Mouse (Mus musculus) heart, postnatal 25 days (tissue): ENCODE results near the gene Atp11b. TPM values are rescaled to one million over a fixed set of nuclear protein-coding genes. Genes with fewer than 3 reads are reported as not detected.

Experiments
- DNase-seq: peaks from one replicate; pipeline ENCODE4 v3.0.0; 2022; ENCODE audit warnings: low spot score
- intact Hi-C: fragments of 180-260 bp; cut with DNase I; formaldehyde crosslinking; loops from one replicate; pipeline ENCODE4 v1.15.1; 2025
- total RNA-seq, 2 experiments: library from RNA; stranded (reverse); gene quantifications; 2 replicates each; pipeline ENCODE4 v1.2.3; 2021

Gene Atp11b
- total RNA-seq, 2 experiments from 2014 or later: 25.5 to 33.1 TPM

GRCm38 (mm10) chr3:35764637-35765617 lies 11.0 kb downstream of the Atp11b start:
- intact Hi-C loops: no loop called here
- no peak for DNase-seq

GRCm38 (mm10) chr3:35779748-35780147 lies 25.8 kb downstream of the Atp11b start:
- intact Hi-C loops: no loop called here
- no peak for DNase-seq

GRCm38 (mm10) chr3:35802040-35802439 lies 48.1 kb downstream of the Atp11b start:
- intact Hi-C loops: no loop called here
- DNase-seq: no peak

GRCm38 (mm10) chr3:35819887-35820286 lies 66.0 kb downstream of the Atp11b start:
- intact Hi-C loops: no loop called here

GRCm38 (mm10) chr3:35822036-35822435 lies 68.1 kb downstream of the Atp11b start:
- intact Hi-C loops: no loop called here
- no peak for DNase-seq

More at GRCm38 (mm10) chr3:35819887-35820286, 66.0 kb downstream of the Atp11b start:
- no peak for DNase-seq

GRCm38 (mm10) chr3:35849326-35849725 lies 95.4 kb downstream of the Atp11b start:
- DNase-seq: no peak
- intact Hi-C loops: no loop called here

GRCm38 (mm10) chr3:35883267-35883666 lies 129.4 kb downstream of the Atp11b start:
- DNase-seq: no peak
- intact Hi-C loops: no loop called here

GRCm38 (mm10) chr3:35889531-35889930 lies 135.6 kb downstream of the Atp11b start:
- DNase-seq: no peak
- intact Hi-C loops: no loop called here

GRCm38 (mm10) chr3:35891123-35891522 lies 137.2 kb downstream of the Atp11b start:
- intact Hi-C loops: no loop called here

GRCm38 (mm10) chr3:35893156-35893555 lies 139.2 kb downstream of the Atp11b start:
- intact Hi-C loops: no loop called here

More at GRCm38 (mm10) chr3:35891123-35891522, 137.2 kb downstream of the Atp11b start:
- DNase-seq: no peak

GRCm38 (mm10) chr3:35897900-35898299 lies 144.0 kb downstream of the Atp11b start:
- no peak for DNase-seq
- intact Hi-C loops: no loop called here

More at GRCm38 (mm10) chr3:35893156-35893555, 139.2 kb downstream of the Atp11b start:
- DNase-seq: no peak

- no peak for DNase-seq
- intact Hi-C loops: no loop called here
Measured at GRCm38 (mm10) chr3:35899109-35899508, 145.2 kb downstream of the Atp11b start.

- no peak for DNase-seq
- intact Hi-C loops: no loop called here
Measured at GRCm38 (mm10) chr3:35900555-35901204, 146.8 kb downstream of the Atp11b start.

Other genes with a start within 250 kb of the Atp11b start
- gene Dcun1d1, start 183.3 kb downstream of the Atp11b start, total RNA-seq: 10 to 100 TPM; 55.8 to 59.2 TPM
- gene Mccc1, start 246.6 kb downstream of the Atp11b start, total RNA-seq: 10 to 100 TPM; 79.4 to 87.1 TPM